Comparison of ENCODE assay signal across 22 mouse cellular contexts in genomic region chr17:74982880-74983279, GRCm38 (mm10). TPM values are rescaled to one million over a fixed set of nuclear protein-coding genes. Genes with fewer than 3 reads are reported as not detected.
DNase-seq lines count a peak whose midpoint lies in the region; ATAC-seq and TF ChIP-seq lines count a peak whose summit lies in the region.
"Had no signal": no experiment of that assay in that cellular context is flagged by ENCODE, and none has a peak within 500 bp of the region (broad histone marks: within the 10 kb centered on the region; RNA-seq: fewer than 3 reads in every experiment).

No protein-coding gene starts in this region.

- DNase-seq in heart, embryonic 10.5 days (ENCODE audit: low spot score) = peak; percentile 35
- DNase-seq in heart, adult 9 months (ENCODE audit: low spot score in 2 of 2) = no peak
- no peak for DNase-seq in lung, adult 2 months
- DNase-seq in lung, postnatal 0 days (ENCODE audit: low spot score) = peak; percentile 28
- no peak for DNase-seq in lung, postnatal 14 days
- DNase-seq: adrenal gland, adult 2 months; adrenal gland, postnatal 10 days; adrenal gland, postnatal 25 days; cerebellum, adult 11 months; cerebellum, adult 18-20 months; cerebellum, adult 8-10 months; cerebellum, adult 9-11 months; cerebellum, postnatal 14 days; cerebellum, postnatal 36 days; embryo, embryonic 11 days had no signal

- 71% methylated on average over 1 of the region's 1 CpGs for WGBS in heart, embryonic 10.5 days
- 29% methylated on average over 1 of the region's 1 CpGs for WGBS in lung, embryonic 15.5 days
- 56% methylated on average over 1 of the region's 1 CpGs for WGBS in lung, adult 2 months
- WGBS in lung, postnatal 0 days = 50% methylated on average over 1 of the region's 1 CpGs

- no peak for TF ChIP-seq EP300 in lung, postnatal 0 days (IDR thresholded peaks at IDR 0.05)

- ATAC-seq in lung, embryonic 15.5 days (ENCODE audit: borderline replicate concordance, extremely low read depth, low FRiP score, low TSS enrichment) = peak; percentile 53; the same call in 1 of the 2 replicates
- ATAC-seq in lung, postnatal 0 days = 0 out of 2 replicates have a peak, but pooled peaks have one; percentile 14
- ATAC-seq: forebrain, embryonic 14.5 days had no signal

- no peak overlapping the region for H3K27ac ChIP-seq in heart, embryonic 10.5 days
- H3K27ac ChIP-seq in lung, embryonic 15.5 days = no peak overlapping the region
- no peak overlapping the region for H3K27ac ChIP-seq in lung, postnatal 0 days (ENCODE audit: low read length)
- H3K27ac ChIP-seq: embryonic facial prominence, embryonic 13.5 days; embryonic facial prominence, embryonic 15.5 days; forebrain, embryonic 10.5 days; forebrain, embryonic 12.5 days had no signal

- H3K4me3 ChIP-seq in heart, embryonic 10.5 days = no peak overlapping the region
- H3K4me3 ChIP-seq in lung, embryonic 15.5 days = no peak overlapping the region
- no peak overlapping the region for H3K4me3 ChIP-seq in lung, adult 2 months (replicated peaks; ENCODE audit: extremely low read depth, low read depth, low read length)
- no peak overlapping the region for H3K4me3 ChIP-seq in lung, postnatal 0 days (ENCODE audit: low read depth, low read length)
- H3K4me3 ChIP-seq: embryonic facial prominence, embryonic 13.5 days; embryonic facial prominence, embryonic 15.5 days; erythroblast, embryonic 14.5 days; forebrain, embryonic 10.5 days; forebrain, embryonic 12.5 days had no signal

- H3K27me3 ChIP-seq in heart, embryonic 10.5 days (ENCODE audit: insufficient read depth, poor library complexity, severe bottlenecking) = no peaks in the 10 kb centered on the region
- H3K27me3 ChIP-seq in lung, embryonic 15.5 days = no peaks in the 10 kb centered on the region
- no peaks in the 10 kb centered on the region for H3K27me3 ChIP-seq in lung, postnatal 0 days (replicated peaks; ENCODE audit: insufficient read depth, low read length)
- H3K27me3 ChIP-seq: embryonic facial prominence, embryonic 13.5 days; embryonic facial prominence, embryonic 15.5 days; forebrain, embryonic 12.5 days had no signal

- no peak for TF ChIP-seq CTCF in lung, adult 2 months (IDR thresholded peaks at IDR 0.05; ENCODE audit: insufficient read depth, low read length)
- TF ChIP-seq CTCF in lung, postnatal 0 days (IDR thresholded peaks at IDR 0.05) = no peak

- no peak overlapping the region for H3K9ac ChIP-seq in lung, embryonic 15.5 days
- no peak overlapping the region for H3K9ac ChIP-seq in lung, postnatal 0 days (replicated peaks; ENCODE audit: low read depth)
- H3K9ac ChIP-seq: embryonic facial prominence, embryonic 13.5 days; embryonic facial prominence, embryonic 15.5 days; forebrain, embryonic 12.5 days had no signal

- TF ChIP-seq POLR2A in lung, adult 2 months (IDR thresholded peaks at IDR 0.05; ENCODE audit: borderline replicate concordance, extremely low read depth, low read depth, low read length) = no peak

- no peak overlapping the region for H3K4me2 ChIP-seq in lung, embryonic 15.5 days
- no peak overlapping the region for H3K4me2 ChIP-seq in lung, postnatal 0 days (replicated peaks; ENCODE audit: low read depth, low read length)
- H3K4me2 ChIP-seq: embryonic facial prominence, embryonic 13.5 days; embryonic facial prominence, embryonic 15.5 days; forebrain, embryonic 12.5 days had no signal

- H3K36me3 ChIP-seq in heart, embryonic 10.5 days = no peaks in the 10 kb centered on the region
- H3K36me3 ChIP-seq in lung, embryonic 15.5 days = no peaks in the 10 kb centered on the region
- no peaks in the 10 kb centered on the region for H3K36me3 ChIP-seq in lung, postnatal 0 days (ENCODE audit: insufficient read depth, low read length)
- H3K36me3 ChIP-seq: embryonic facial prominence, embryonic 13.5 days; embryonic facial prominence, embryonic 15.5 days; forebrain, embryonic 10.5 days; forebrain, embryonic 12.5 days had no signal

- 0 out of 2 replicates have a peak, but pooled peaks cover 3% of the 10 kb centered on the region for H3K9me3 ChIP-seq in heart, embryonic 10.5 days
- H3K9me3 ChIP-seq in lung, embryonic 15.5 days = no peaks in the 10 kb centered on the region
- no peaks in the 10 kb centered on the region for H3K9me3 ChIP-seq in lung, postnatal 0 days (ENCODE audit: low read length)
- H3K9me3 ChIP-seq: embryonic facial prominence, embryonic 13.5 days; embryonic facial prominence, embryonic 15.5 days; forebrain, embryonic 10.5 days; forebrain, embryonic 12.5 days had no signal

- H3K4me1 ChIP-seq in heart, embryonic 10.5 days = peaks cover 5% of the 10 kb centered on the region; the same call in 1 of the 2 replicates
- H3K4me1 ChIP-seq in lung, embryonic 15.5 days = no peaks in the 10 kb centered on the region; the same call in 1 of the 2 replicates
- no peaks in the 10 kb centered on the region for H3K4me1 ChIP-seq in lung, adult 2 months (ENCODE audit: control insufficient read depth, insufficient read depth, low read length)
- H3K4me1 ChIP-seq in lung, postnatal 0 days (ENCODE audit: insufficient read depth, low read depth, low read length) = no peaks in the 10 kb centered on the region
- H3K4me1 ChIP-seq: embryonic facial prominence, embryonic 15.5 days; forebrain, embryonic 12.5 days had no signal

RNA-seq across cellular contexts. Expression of gene Ltbp1, which starts 22.5 kb away (rescaled TPM):
- 29.7 and 34.2 TPM in 2 replicates for polyA plus RNA-seq in heart, embryonic 10.5 days (2016; fragmentation: Nextera tagmentation; extraction: Ambion mirVana)
- polyA plus RNA-seq in lung, embryonic 15.5 days (2015; fragmentation: Nextera tagmentation; extraction: Ambion mirVana) = 28.3 and 29.0 TPM in 2 replicates
- 20.3 and 27.7 TPM in 2 replicates for polyA plus RNA-seq in lung, adult 2 months (2012; rRNA removed)
- polyA plus RNA-seq in lung, postnatal 0 days (2015; fragmentation: Nextera tagmentation; extraction: Ambion mirVana) = 24.0 and 27.1 TPM in 2 replicates

Comparison
In these comparisons a context has a peak if more than half of its experiments do, and no peak if none do; other contexts are left out.
1. DNase-seq: peak in heart, embryonic 10.5 days (single experiment) and lung, postnatal 0 days (single experiment); none in heart, adult 9 months (0 of 2), lung, adult 2 months (single experiment) and lung, postnatal 14 days (single experiment).